Mouse (Mus musculus) neural tube, embryonic 15.5 days (tissue): ENCODE data around the gene Dleu7. TPM values are rescaled to one million over a fixed set of nuclear protein-coding genes. Genes with fewer than 3 reads are reported as not detected.
A peak's percentile ranks its signal among the peaks of the same experiment; 100 is the strongest.

ENCODE experiments used
- ATAC-seq: fragments of 200-750 bp; cut with Nextera tagmentation; 2 replicates; pipeline ENCODE4 v1.8.0; 2017; ENCODE audit warnings: mild to moderate bottlenecking, moderate TSS enrichment, moderate library complexity; ENCODE audit not compliant: low FRiP score
- H3K27ac ChIP-seq: fragments of 300-500 bp; sonication (generic); replicated peaks from 2 replicates; pipeline ENCODE4 v1.5.1; 2015; ENCODE audit warnings: mild to moderate bottlenecking, inconsistent platforms
- H3K27me3 ChIP-seq: fragments of 300-500 bp; sonication (generic); replicated peaks from 2 replicates; pipeline ENCODE4 v1.6.1; 2015; ENCODE audit warnings: inconsistent platforms
- H3K36me3 ChIP-seq: fragments of 300-500 bp; sonication (generic); 2 replicates; pipeline ENCODE4 v1.6.1; 2015; ENCODE audit warnings: inconsistent platforms
- H3K4me1 ChIP-seq: fragments of 300-500 bp; sonication (generic); 2 replicates; pipeline ENCODE4 v1.6.1; 2015; ENCODE audit warnings: inconsistent platforms
- H3K4me2 ChIP-seq: fragments of 300-500 bp; sonication (generic); 2 replicates; pipeline ENCODE4 v1.6.1; 2015; ENCODE audit warnings: inconsistent platforms, mild to moderate bottlenecking, moderate library complexity
- H3K4me3 ChIP-seq: fragments of 300-500 bp; sonication (generic); replicated peaks from 2 replicates; pipeline ENCODE4 v1.5.1; 2015; ENCODE audit warnings: mild to moderate bottlenecking, inconsistent platforms
- H3K9ac ChIP-seq: fragments of 300-500 bp; sonication (generic); replicated peaks from 2 replicates; pipeline ENCODE4 v1.6.1; 2015; ENCODE audit warnings: mild to moderate bottlenecking, inconsistent platforms
- H3K9me3 ChIP-seq: fragments of 300-500 bp; sonication (generic); replicated peaks from 2 replicates; pipeline ENCODE4 v1.6.1; 2016; ENCODE audit warnings: inconsistent platforms
- WGBS: fragments of 180-500 bp; shearing (Covaris S2); methylation state at CpG from one replicate; pipeline ENCODE4 v1.1.7; 2015; ENCODE audit warnings: mixed read lengths; 5-methylcytosine and 5-hydroxymethylcytosine counted together
- polyA plus RNA-seq: library from polyadenylated mRNA; unstranded; fragments of >200 nt; fragmentation: Nextera tagmentation; extraction: Ambion mirVana; gene quantifications from 2 replicates; pipeline ENCODE4 v1.2.1, GENCODE M21; 2015

The Dleu7 gene
- polyA plus RNA-seq, 1 experiment from 2014 or later: 19.9 TPM

DNA sequence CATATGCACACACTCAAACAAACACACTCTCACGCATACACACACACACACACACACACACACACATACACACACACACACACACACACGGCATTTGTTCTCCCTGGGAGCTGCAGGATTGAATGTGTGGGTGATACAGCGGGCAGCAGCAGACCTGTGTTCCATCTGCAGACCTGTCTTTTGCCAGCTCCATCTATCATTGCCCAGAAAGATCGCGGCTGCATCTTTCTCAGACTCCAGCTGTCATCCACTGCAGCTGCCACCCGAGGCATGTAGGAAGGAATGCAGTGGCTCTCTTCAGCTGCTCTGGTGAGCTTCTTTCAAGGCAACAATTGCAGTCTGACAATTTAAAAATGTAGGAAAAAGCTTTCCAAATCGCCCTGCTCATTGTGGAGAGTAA is 56.9 kb downstream of the Dleu7 start:
- no peak overlapping the region for H3K4me3 ChIP-seq
- ATAC-seq: no peak; the same call in 1 of the 2 replicates
- peaks cover 10% of the 10 kb centered on the region for H3K4me1 ChIP-seq
- no peaks in the 10 kb centered on the region for H3K36me3 ChIP-seq
- WGBS: 42% methylated on average over 7 of the region's 7 CpGs
- peak overlapping the region; percentile 61 for H3K27ac ChIP-seq
- no peak overlapping the region for H3K4me2 ChIP-seq
- H3K27me3 ChIP-seq: no peaks in the 10 kb centered on the region
- H3K9me3 ChIP-seq: no peaks in the 10 kb centered on the region
- no peak overlapping the region for H3K9ac ChIP-seq

DNA sequence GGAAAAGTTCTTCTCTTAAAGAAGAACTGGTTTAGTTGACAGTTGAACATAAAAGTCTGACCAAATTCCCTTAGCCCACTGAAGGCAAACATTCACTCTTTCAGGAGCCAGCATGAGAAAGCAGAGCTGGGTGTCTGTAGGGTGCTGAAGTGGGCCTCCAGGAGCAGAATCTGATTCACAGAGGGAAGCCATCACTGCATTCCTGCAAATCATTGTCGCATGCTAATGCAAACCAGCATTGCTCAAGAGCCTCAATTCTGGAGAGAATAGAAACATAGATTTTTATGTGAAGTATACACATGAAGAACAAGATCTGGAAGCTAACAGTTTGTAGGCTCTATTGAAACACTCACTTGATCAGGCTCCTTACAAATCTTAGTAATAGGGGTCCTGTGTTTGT is 57.6 kb downstream of the Dleu7 start:
- Histone ChIP-seq H3K4me2 (no peak overlapping the region), H3K9ac (no peak overlapping the region), H3K4me3 (no peak overlapping the region), H3K27ac (no peak overlapping the region), H3K27me3 (no peaks in the 10 kb centered on the region), H3K36me3 (no peaks in the 10 kb centered on the region), H3K4me1 (peaks cover 10% of the 10 kb centered on the region), H3K9me3 (no peaks in the 10 kb centered on the region)
- no peak for ATAC-seq
- WGBS: 77% methylated on average over 1 of the region's 1 CpGs

DNA sequence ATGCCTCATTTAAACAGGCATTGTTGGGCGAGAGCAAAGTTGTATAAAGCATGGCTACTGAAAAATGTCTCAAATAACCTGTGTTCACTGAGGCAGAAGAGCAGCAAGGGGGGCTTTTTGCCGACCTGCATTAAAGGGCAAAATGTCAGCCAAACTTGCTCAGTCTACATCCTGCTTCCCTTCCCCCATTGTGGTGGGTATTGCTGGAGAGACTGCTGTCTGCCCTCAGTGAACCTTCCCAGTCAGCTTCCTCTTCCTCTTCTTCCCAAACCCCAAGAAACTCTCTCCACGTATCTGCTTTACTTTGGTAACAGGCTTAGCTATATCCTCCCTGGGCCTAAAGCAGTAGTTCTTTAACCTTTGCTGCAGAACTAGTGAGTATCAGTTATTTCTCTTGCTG is 61.9 kb downstream of the Dleu7 start:
- Histone ChIP-seq H3K36me3 (no peaks in the 10 kb centered on the region), H3K9ac (no peak overlapping the region), H3K27ac (no peak overlapping the region), H3K4me1 (peaks cover 6% of the 10 kb centered on the region), H3K4me3 (no peak overlapping the region), H3K9me3 (no peaks in the 10 kb centered on the region), H3K4me2 (no peak overlapping the region), H3K27me3 (no peaks in the 10 kb centered on the region)
- ATAC-seq: no peak
- 47% methylated on average over 3 of the region's 3 CpGs for WGBS

DNA sequence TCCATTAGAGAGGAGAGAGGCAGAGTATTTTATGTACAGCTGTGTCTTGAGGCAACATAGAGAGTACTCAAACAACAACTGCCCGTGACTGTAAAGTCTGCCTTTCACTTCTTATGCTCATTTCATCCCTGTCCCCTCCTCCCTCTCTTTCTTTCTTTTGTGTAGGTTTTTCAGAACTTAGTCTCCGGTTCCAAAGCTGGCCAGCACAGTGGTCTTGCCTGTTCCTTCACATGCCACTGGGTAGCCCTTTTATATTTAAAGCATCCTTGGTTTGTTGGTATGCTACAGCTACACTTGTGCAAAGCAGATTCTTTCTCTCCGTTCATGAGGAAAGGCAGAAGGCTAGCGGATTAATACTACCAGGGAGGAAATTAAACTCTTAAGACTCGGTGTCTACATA is 65.7 kb downstream of the Dleu7 start:
- no peak overlapping the region for H3K9ac ChIP-seq
- H3K27ac ChIP-seq: peak overlapping the region; percentile 68
- H3K27me3 ChIP-seq: no peaks in the 10 kb centered on the region
- peak overlapping the region; percentile 38 for H3K4me2 ChIP-seq
- H3K4me1 ChIP-seq: 0 out of 2 replicates have a peak, but pooled peaks cover 3% of the 10 kb centered on the region
- H3K36me3 ChIP-seq: no peaks in the 10 kb centered on the region
- ATAC-seq: peak; percentile 70
- 35% methylated on average over 5 of the region's 5 CpGs for WGBS
- no peaks in the 10 kb centered on the region for H3K9me3 ChIP-seq
- H3K4me3 ChIP-seq: no peak overlapping the region

DNA sequence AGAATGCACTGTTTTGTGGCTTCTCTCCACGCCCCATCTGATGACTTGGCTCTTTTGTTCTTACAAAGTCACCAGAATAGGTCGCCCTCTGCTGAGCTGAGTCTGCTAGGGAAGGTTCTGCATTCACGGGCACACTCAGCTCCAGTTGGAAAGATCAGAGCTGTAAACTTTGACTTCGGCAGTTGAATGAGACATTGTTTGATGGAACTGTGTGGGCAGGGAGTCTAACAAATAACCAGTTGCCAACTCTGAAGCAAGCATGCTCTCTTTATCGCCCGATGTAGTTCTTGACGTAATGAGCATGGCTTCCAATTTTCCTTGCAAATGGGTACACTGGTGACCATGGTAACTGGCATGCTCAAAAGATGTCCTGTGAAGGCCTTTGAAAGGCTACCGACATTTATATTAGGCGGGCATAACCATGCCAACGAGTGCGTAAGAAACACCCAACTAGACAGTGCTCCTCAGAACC is 66.2 kb downstream of the Dleu7 start:
- Histone ChIP-seq H3K27me3 (no peaks in the 10 kb centered on the region), H3K4me3 (no peak overlapping the region), H3K27ac (peak overlapping the region; percentile 68), H3K9me3 (no peaks in the 10 kb centered on the region), H3K4me2 (peak overlapping the region; percentile 38), H3K4me1 (0 out of 2 replicates have a peak, but pooled peaks cover 3% of the 10 kb centered on the region), H3K36me3 (no peaks in the 10 kb centered on the region), H3K9ac (no peak overlapping the region)
- peak; percentile 84 for ATAC-seq
- 26% methylated on average over 11 of the region's 11 CpGs for WGBS

Other genes starting within 250 kb of the Dleu7 start
- 25.8 and 37.8 TPM in 2 replicates for gene Rnaseh2b, start 458 bp downstream of the Dleu7 start, polyA plus RNA-seq
- 0.26 and 0.38 TPM in 2 replicates for gene Gucy1b2, start 163.2 kb upstream of the Dleu7 start, polyA plus RNA-seq